ENCODE assay signal across 15 mouse cellular contexts in the genomic region with DNA sequence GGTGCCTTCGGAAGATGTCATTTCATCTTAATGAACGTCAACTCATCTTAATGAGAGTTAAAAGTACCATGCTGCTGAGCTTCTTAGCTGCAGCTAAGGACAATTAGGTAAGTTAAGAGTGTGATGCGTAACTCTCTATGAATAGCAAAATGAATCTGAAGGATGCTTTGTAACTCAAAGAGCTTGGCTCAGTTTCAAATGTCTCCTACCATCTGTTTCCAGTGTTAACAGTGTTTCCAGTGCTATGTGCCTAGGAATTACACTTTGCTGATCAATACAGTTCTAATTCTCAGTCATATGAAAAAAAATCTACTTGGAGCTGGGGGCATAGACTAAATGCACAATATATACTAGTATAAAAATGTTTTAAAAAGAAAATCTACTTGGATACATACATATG. TPM values are rescaled to one million over a fixed set of nuclear protein-coding genes. Genes with fewer than 3 reads are reported as not detected.
DNase-seq lines count a peak whose midpoint lies in the region; ATAC-seq and TF ChIP-seq lines count a peak whose summit lies in the region.
"Had no signal": no experiment of that assay in that cellular context is flagged by ENCODE, and none has a peak within 500 bp of the region (broad histone marks: within the 10 kb centered on the region; RNA-seq: fewer than 3 reads in every experiment).

No protein-coding gene starts in this region.

- no peaks in the 10 kb centered on the region for H3K9me3 ChIP-seq in forebrain, embryonic 15.5 days
- no peaks in the 10 kb centered on the region for H3K9me3 ChIP-seq in forebrain, embryonic 11.5 days (ENCODE audit: control insufficient read depth, low read length)
- H3K9me3 ChIP-seq in hindbrain, postnatal 0 days (ENCODE audit: low read length): no peaks in the 10 kb centered on the region
- H3K9me3 ChIP-seq in hindbrain, embryonic 12.5 days (replicated peaks): no peaks in the 10 kb centered on the region
- H3K9me3 ChIP-seq: embryonic facial prominence, embryonic 10.5 days; heart, embryonic 13.5 days had no signal

- H3K36me3 ChIP-seq in forebrain, embryonic 15.5 days: no peaks in the 10 kb centered on the region
- H3K36me3 ChIP-seq in forebrain, embryonic 11.5 days (ENCODE audit: control insufficient read depth, insufficient read depth, low read length): no peaks in the 10 kb centered on the region
- no peaks in the 10 kb centered on the region for H3K36me3 ChIP-seq in hindbrain, postnatal 0 days (ENCODE audit: insufficient read depth, low read length)
- H3K36me3 ChIP-seq in hindbrain, embryonic 12.5 days: no peaks in the 10 kb centered on the region
- H3K36me3 ChIP-seq: embryonic facial prominence, embryonic 10.5 days; heart, embryonic 13.5 days had no signal

- no peak overlapping the region for H3K4me3 ChIP-seq in forebrain, embryonic 15.5 days
- H3K4me3 ChIP-seq in forebrain, embryonic 11.5 days (ENCODE audit: low read depth, low read length): no peak overlapping the region
- H3K4me3 ChIP-seq in hindbrain, postnatal 0 days (ENCODE audit: low read length): no peak overlapping the region
- no peak overlapping the region for H3K4me3 ChIP-seq in hindbrain, embryonic 12.5 days
- H3K4me3 ChIP-seq: embryonic facial prominence, embryonic 10.5 days; heart, embryonic 13.5 days had no signal

- H3K4me1 ChIP-seq in forebrain, embryonic 15.5 days: peaks cover 6% of the 10 kb centered on the region; the same call in 1 of the 2 replicates
- H3K4me1 ChIP-seq in forebrain, embryonic 11.5 days (replicated peaks; ENCODE audit: control insufficient read depth, insufficient read depth, low read length): no peaks in the 10 kb centered on the region
- no peaks in the 10 kb centered on the region for H3K4me1 ChIP-seq in hindbrain, postnatal 0 days (ENCODE audit: insufficient read depth, low read length)
- no peaks in the 10 kb centered on the region for H3K4me1 ChIP-seq in hindbrain, embryonic 12.5 days
- H3K4me1 ChIP-seq: embryonic facial prominence, embryonic 10.5 days; heart, embryonic 13.5 days had no signal

- H3K27me3 ChIP-seq in forebrain, embryonic 15.5 days: no peaks in the 10 kb centered on the region
- no peaks in the 10 kb centered on the region for H3K27me3 ChIP-seq in forebrain, embryonic 11.5 days (ENCODE audit: control insufficient read depth, insufficient read depth, low read length)
- H3K27me3 ChIP-seq in hindbrain, postnatal 0 days (ENCODE audit: insufficient read depth, low read length): no peaks in the 10 kb centered on the region
- H3K27me3 ChIP-seq in hindbrain, embryonic 12.5 days: no peaks in the 10 kb centered on the region
- H3K27me3 ChIP-seq: heart, embryonic 13.5 days had no signal

- no peak overlapping the region for H3K9ac ChIP-seq in forebrain, embryonic 15.5 days (replicated peaks)
- no peak overlapping the region for H3K9ac ChIP-seq in forebrain, embryonic 11.5 days (ENCODE audit: low read length)
- no peak overlapping the region for H3K9ac ChIP-seq in hindbrain, postnatal 0 days (replicated peaks; ENCODE audit: low read length)
- no peak overlapping the region for H3K9ac ChIP-seq in hindbrain, embryonic 12.5 days
- H3K9ac ChIP-seq: heart, embryonic 13.5 days had no signal

- 54% methylated on average over 3 of the region's 3 CpGs for WGBS in forebrain, embryonic 15.5 days
- WGBS in forebrain, embryonic 11.5 days: 88% methylated on average over 3 of the region's 3 CpGs
- 69% methylated on average over 3 of the region's 3 CpGs for WGBS in hindbrain, postnatal 0 days
- WGBS in hindbrain, embryonic 12.5 days: 87% methylated on average over 3 of the region's 3 CpGs

- H3K27ac ChIP-seq in forebrain, embryonic 15.5 days (replicated peaks): peak overlapping the region; percentile 21; the same call in 1 of the 2 replicates
- H3K27ac ChIP-seq in forebrain, embryonic 11.5 days (ENCODE audit: low read depth, low read length): no peak overlapping the region
- H3K27ac ChIP-seq in hindbrain, postnatal 0 days: no peak overlapping the region
- H3K27ac ChIP-seq in hindbrain, embryonic 12.5 days: no peak overlapping the region
- H3K27ac ChIP-seq: embryonic facial prominence, embryonic 10.5 days; heart, embryonic 13.5 days had no signal

- ATAC-seq in forebrain, embryonic 15.5 days (replicated peaks): no peak
- ATAC-seq in forebrain, embryonic 11.5 days (replicated peaks; ENCODE audit: low FRiP score): no peak
- no peak for ATAC-seq in hindbrain, postnatal 0 days
- ATAC-seq in hindbrain, embryonic 12.5 days (ENCODE audit: low FRiP score): no peak
- ATAC-seq: hindbrain, embryonic 16.5 days had no signal

- intact Hi-C loops in left cerebral cortex, postnatal 25 days (cut with DNase I): no loop called here

- DNase-seq in forebrain, embryonic 11.5 days (ENCODE audit: low spot score): no peak
- DNase-seq in hindbrain, postnatal 0 days (ENCODE audit: low spot score): peak; percentile 20
- peak; percentile 12 to 36 for DNase-seq in left cerebral cortex, postnatal 25 days (ENCODE audit: low spot score in 2 of 2)
- no peak for DNase-seq in left cerebral cortex, adult 8-10 months (ENCODE audit: low spot score in 2 of 2)
- DNase-seq in adrenal gland, adult 8-10 months: no peak
- DNase-seq: adrenal gland, postnatal 14 days; cerebellum, adult 2 months; cerebellum, postnatal 10 days; gastrocnemius, postnatal 36 days; heart, postnatal 36 days had no signal

- no peak overlapping the region for H3K4me2 ChIP-seq in forebrain, embryonic 15.5 days (replicated peaks)
- no peak overlapping the region for H3K4me2 ChIP-seq in forebrain, embryonic 11.5 days (ENCODE audit: low read depth, low read length, severe bottlenecking)
- H3K4me2 ChIP-seq in hindbrain, postnatal 0 days (ENCODE audit: low read depth, low read length): no peak overlapping the region
- no peak overlapping the region for H3K4me2 ChIP-seq in hindbrain, embryonic 12.5 days (replicated peaks)
- H3K4me2 ChIP-seq: heart, embryonic 13.5 days had no signal

- no peak for TF ChIP-seq CTCF in hindbrain, postnatal 0 days (IDR thresholded peaks at IDR 0.05; ENCODE audit: low read depth)

RNA-seq across cellular contexts. Expression of a gene that starts 18.4 kb away (rescaled TPM):
- polyA plus RNA-seq in forebrain, embryonic 15.5 days (2015; fragmentation: Nextera tagmentation; extraction: Ambion mirVana): 35.3 and 36.3 TPM in 2 replicates
- 27.4 and 30.2 TPM in 2 replicates for polyA plus RNA-seq in forebrain, embryonic 11.5 days (2014; fragmentation: Nextera tagmentation; extraction: Ambion mirVana)
- 9.0 and 11.6 TPM in 2 replicates for total RNA-seq in hindbrain, postnatal 0 days (2014; rRNA removed)
- 24.9 and 26.1 TPM in 2 replicates for polyA plus RNA-seq in hindbrain, postnatal 0 days (2015; fragmentation: Nextera tagmentation; extraction: Ambion mirVana)
- 31.0 and 31.2 TPM in 2 replicates for polyA plus RNA-seq in hindbrain, embryonic 12.5 days (2016; fragmentation: Nextera tagmentation; extraction: Ambion mirVana)
- total RNA-seq in left cerebral cortex, postnatal 25 days (2021): 10 to 100 TPM; 27.2 to 31.4 TPM
- total RNA-seq in left cerebral cortex, adult 8-10 months (2022): 10 to 100 TPM; 24.1 to 30.2 (median 27.6) TPM
- total RNA-seq in adrenal gland, adult 8-10 months (2022): 10 to 100 TPM; 14.0 to 16.8 (median 15.0) TPM

RNA-seq across cellular contexts. Expression of a gene that starts 31.6 kb away (rescaled TPM):
- 33.5 and 35.0 TPM in 2 replicates for polyA plus RNA-seq in forebrain, embryonic 15.5 days (2015; fragmentation: Nextera tagmentation; extraction: Ambion mirVana)
- polyA plus RNA-seq in forebrain, embryonic 11.5 days (2014; fragmentation: Nextera tagmentation; extraction: Ambion mirVana): 58.4 and 58.8 TPM in 2 replicates
- total RNA-seq in hindbrain, postnatal 0 days (2014; rRNA removed): 18.8 and 19.0 TPM in 2 replicates
- 17.9 and 18.6 TPM in 2 replicates for polyA plus RNA-seq in hindbrain, postnatal 0 days (2015; fragmentation: Nextera tagmentation; extraction: Ambion mirVana)
- polyA plus RNA-seq in hindbrain, embryonic 12.5 days (2016; fragmentation: Nextera tagmentation; extraction: Ambion mirVana): 30.0 and 31.1 TPM in 2 replicates
- 1 to 10 TPM; 5.7 to 6.0 TPM for total RNA-seq in left cerebral cortex, postnatal 25 days (2021)
- total RNA-seq in left cerebral cortex, adult 8-10 months (2022): 1 to 10 TPM; 6.5 to 7.9 (median 7.4) TPM
- 1 to 10 TPM; 4.4 to 8.9 (median 6.1) TPM for total RNA-seq in adrenal gland, adult 8-10 months (2022)

RNA-seq across cellular contexts. Expression of a gene that starts 56.4 kb away (rescaled TPM):
- 23.7 and 25.0 TPM in 2 replicates for polyA plus RNA-seq in forebrain, embryonic 15.5 days (2015; fragmentation: Nextera tagmentation; extraction: Ambion mirVana)
- 33.9 and 34.0 TPM in 2 replicates for polyA plus RNA-seq in forebrain, embryonic 11.5 days (2014; fragmentation: Nextera tagmentation; extraction: Ambion mirVana)
- total RNA-seq in hindbrain, postnatal 0 days (2014; rRNA removed): 31.8 and 34.9 TPM in 2 replicates
- 26.6 and 27.8 TPM in 2 replicates for polyA plus RNA-seq in hindbrain, postnatal 0 days (2015; fragmentation: Nextera tagmentation; extraction: Ambion mirVana)
- polyA plus RNA-seq in hindbrain, embryonic 12.5 days (2016; fragmentation: Nextera tagmentation; extraction: Ambion mirVana): 19.7 and 24.9 TPM in 2 replicates
- total RNA-seq in left cerebral cortex, postnatal 25 days (2021): 10 to 100 TPM; 12.5 to 14.1 TPM
- total RNA-seq in left cerebral cortex, adult 8-10 months (2022): 10 to 100 TPM in 1 of 4 experiments, 1 to 10 TPM in 3; 9.5 to 10.1 (median 9.6) TPM
- 10 to 100 TPM; 13.0 to 17.2 (median 14.7) TPM for total RNA-seq in adrenal gland, adult 8-10 months (2022)

Comparison
In these comparisons a context has a peak if more than half of its experiments do, and no peak if none do; other contexts are left out.
1. DNase-seq: peak in hindbrain, postnatal 0 days (single experiment) and left cerebral cortex, postnatal 25 days (2 of 2); none in forebrain, embryonic 11.5 days (single experiment), left cerebral cortex, adult 8-10 months (0 of 2) and adrenal gland, adult 8-10 months (single experiment).